Mouse (Mus musculus) E14TG2a.4 (cell line): ENCODE results near the gene Ercc8.

Experiments
- CTCF ChIP-seq: conservative IDR thresholded peaks from 2 replicates; pipeline ENCODE4 v1.5.1; 2014; ENCODE audit warnings: low read length
- NANOG ChIP-seq: IDR thresholded peaks from 2 replicates; pipeline ENCODE4 v1.6.1; 2014; ENCODE audit warnings: borderline replicate concordance, low read length, mixed read lengths
- POU5F1 ChIP-seq: IDR thresholded peaks from 2 replicates; pipeline ENCODE4 v1.6.1; 2014; ENCODE audit warnings: low read length, borderline replicate concordance

GRCm38 (mm10) chr13:108170002-108170401, 11.5 kb downstream of the Ercc8 start:
- TF ChIP-seq CTCF (no peak), NANOG (no peak), POU5F1 (no peak)
